Mouse (Mus musculus): ENCODE data around the gene Psmd8.
"Not testable (repeated sequence)": the region's sequence is repeated elsewhere in the genome, so short reads cannot be mapped to it uniquely, and the experiment has no call there.

Gene Psmd8

DNA sequence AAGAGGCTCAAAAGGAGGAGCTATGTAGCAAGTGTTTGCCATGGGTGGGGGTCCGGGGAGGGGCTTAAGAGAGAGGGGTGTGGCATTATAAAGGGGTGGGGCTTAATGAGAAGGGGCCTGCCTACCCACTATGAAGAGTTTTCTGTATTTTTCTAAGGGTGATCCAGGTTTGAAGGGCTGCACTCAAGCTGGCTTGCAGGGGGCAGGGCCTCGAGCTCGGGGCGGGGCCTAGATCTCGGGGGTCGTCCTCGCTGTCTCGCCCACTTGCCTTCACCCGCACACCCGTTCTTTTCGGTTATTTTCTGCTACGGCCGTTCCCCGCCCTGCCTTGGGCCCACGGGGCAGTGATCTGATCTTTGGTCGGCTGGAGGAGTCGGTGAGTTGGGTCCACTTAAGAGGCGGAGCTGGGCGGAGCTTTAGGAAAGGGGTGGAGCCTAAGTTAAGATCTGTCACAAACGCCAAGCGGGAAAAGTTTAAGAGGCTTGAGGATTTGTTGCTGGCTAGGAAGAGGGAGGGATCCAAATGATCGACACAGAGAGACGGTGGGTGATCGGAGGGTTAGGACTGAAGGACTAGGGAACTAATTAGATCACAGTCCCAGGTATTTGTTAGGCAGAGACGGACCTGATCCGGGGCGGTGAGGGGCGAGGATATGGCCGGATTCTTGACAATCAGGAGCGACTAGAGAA lies 10.3 kb downstream of the Psmd8 start, which contains the start of the genes Ggn and Spred3:
Gene Ggn, plus strand, starts transcription at position 145 of the 689 bp plus-strand sequence.
Gene Spred3, minus strand, starts transcription at position 346 of the 689 bp plus-strand sequence.
- peak; percentile 94 for DNase-seq

DNA sequence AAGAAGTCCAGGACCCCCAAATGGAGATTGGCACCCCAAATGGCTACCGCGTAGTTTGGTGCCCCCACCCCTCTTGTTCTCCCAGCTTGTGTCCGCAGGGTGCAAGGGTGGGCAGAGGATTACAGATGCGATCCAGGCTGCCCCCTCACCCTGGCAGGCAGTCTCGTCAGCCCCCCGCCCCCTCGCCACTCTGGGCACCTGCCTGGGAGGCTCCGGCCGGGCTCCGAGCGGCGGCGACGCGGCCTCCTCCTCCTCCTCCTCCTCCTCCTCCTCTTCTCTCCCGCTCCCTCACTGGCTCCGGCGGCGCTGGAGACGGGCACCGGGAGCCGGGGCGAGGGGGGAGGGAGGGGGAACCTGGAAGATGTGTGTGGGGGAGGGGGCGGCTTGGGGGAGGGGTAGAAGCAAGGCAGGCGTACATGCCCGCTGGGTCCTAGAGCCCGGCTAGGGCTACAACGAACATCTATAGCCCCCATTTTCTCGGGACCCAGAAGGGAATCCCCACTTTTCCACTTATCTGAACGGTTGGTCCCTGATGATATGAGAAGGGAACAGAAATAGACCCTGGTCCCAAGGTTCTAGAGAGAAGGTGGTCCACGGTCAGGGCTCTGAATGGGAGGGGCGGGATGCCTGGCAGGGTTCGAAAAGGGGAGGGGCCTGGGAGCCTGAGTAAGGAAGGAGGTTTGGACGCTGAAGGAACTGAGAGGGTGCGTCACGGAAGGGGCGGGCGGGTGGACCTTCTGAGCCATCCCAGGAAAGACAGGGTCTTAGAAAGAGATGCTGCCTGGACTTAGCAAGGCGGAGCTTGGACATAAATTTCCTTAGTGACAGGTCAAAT lies 11.1 kb downstream of the Psmd8 start:
- DNase-seq, result peak; percentile 73

GRCm38 (mm10) chr7:29168791-29169230 lies 11.7 kb downstream of the Psmd8 start:
- DNase-seq, result no peak

GRCm38 (mm10) chr7:29168121-29168695 lies 12.3 kb downstream of the Psmd8 start:
- no peak for DNase-seq

- no peak for DNase-seq
Measured at GRCm38 (mm10) chr7:29167656-29168055, 12.8 kb downstream of the Psmd8 start.

GRCm38 (mm10) chr7:29162750-29163525 lies 17.6 kb downstream of the Psmd8 start:
- peak; percentile 79 for DNase-seq

- DNase-seq, result no peak
Measured at GRCm38 (mm10) chr7:29162294-29162693, 18.2 kb downstream of the Psmd8 start.

GRCm38 (mm10) chr7:29158264-29158663 lies 22.2 kb downstream of the Psmd8 start:
- no peak for DNase-seq

DNA sequence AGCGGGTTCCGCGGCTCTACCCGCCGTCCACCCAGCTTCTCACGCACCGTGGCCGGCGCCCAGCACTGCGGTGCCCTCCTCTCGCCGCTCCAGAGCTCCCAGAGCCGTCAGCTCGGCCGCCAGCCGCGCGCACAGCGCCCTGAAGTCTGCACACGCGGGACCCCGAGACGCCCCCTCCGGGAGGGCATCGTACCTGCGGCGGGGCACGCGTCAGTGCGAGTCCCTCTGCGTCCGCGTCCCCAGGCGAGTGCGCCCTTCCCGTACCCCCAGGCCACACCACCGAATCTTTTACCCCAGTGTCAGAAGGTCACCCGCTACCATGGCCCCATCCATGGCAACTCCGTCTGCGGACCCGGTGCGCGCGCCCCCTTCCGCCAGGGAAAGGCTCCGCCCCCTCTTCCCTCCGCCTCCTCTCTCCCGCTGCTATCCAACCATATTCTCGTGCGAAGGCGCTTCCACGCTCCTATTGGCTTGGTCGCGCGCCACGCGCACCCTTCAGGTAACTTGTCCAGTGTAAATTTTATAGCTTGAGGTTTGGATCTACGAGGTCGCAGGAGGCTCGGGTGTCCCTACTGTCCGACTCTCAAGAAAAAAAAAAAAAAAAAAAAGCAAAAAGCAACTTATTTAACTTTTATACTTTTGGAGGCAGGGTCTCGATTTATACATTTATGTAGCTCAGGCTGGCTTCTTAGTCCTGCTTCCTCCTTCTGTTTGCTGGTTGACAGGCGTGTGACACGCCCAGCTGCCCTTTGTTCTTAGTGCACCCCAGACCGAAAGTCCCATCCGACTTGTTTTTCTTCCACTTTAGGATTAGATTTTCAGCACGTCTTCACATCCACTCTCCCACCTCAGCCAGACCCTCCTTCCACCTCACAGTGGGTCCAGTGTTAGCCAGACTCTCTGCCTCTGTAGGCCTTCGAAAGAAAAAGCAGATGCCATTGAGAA lies 24.4 kb downstream of the Psmd8 start, which contains the start of gene Fam98c:
Gene Fam98c, minus strand, starts transcription at position 397 of the 945 bp plus-strand sequence.
- DNase-seq, result peak; percentile 90

DNA sequence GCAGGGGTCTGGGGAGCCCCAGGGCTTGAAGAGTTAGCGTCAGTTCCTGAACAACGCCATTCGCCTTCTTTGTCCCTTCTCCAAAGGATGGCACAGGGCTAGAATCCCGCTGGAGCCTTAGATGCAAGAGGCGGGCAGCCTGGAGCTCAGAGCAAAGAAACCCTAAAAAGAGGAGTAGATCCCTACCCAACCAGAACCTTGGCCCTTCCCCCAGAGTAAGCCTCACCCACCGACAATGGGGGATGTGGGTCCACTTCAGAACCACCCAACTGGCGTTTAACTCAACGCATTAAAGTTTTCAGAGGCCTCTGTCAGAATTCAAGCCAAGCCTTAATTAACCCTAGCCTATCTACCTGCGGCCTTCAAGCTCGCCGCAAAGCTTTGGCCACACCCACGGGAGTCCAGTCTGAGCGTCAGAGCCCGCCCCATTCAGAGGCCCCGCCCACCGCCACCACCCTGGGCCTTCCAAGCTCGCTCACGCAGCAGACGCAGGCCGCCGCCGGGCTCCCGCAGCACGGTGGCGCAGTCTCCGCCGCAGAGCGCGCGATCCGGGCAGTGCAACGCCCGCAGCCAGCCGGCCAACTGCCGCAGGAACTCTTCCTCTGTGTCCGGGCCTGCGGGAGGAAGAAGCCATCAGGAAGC lies 25.2 kb downstream of the Psmd8 start:
- peak; percentile 91 for DNase-seq

GRCm38 (mm10) chr7:29154018-29154720 lies 26.3 kb downstream of the Psmd8 start:
- DNase-seq, result no peak

- no peak for DNase-seq
Measured at GRCm38 (mm10) chr7:29151486-29151885, 29.0 kb downstream of the Psmd8 start.

- DNase-seq, result peak; percentile 65
Measured at GRCm38 (mm10) chr7:29148771-29149170, 31.7 kb downstream of the Psmd8 start.

DNA sequence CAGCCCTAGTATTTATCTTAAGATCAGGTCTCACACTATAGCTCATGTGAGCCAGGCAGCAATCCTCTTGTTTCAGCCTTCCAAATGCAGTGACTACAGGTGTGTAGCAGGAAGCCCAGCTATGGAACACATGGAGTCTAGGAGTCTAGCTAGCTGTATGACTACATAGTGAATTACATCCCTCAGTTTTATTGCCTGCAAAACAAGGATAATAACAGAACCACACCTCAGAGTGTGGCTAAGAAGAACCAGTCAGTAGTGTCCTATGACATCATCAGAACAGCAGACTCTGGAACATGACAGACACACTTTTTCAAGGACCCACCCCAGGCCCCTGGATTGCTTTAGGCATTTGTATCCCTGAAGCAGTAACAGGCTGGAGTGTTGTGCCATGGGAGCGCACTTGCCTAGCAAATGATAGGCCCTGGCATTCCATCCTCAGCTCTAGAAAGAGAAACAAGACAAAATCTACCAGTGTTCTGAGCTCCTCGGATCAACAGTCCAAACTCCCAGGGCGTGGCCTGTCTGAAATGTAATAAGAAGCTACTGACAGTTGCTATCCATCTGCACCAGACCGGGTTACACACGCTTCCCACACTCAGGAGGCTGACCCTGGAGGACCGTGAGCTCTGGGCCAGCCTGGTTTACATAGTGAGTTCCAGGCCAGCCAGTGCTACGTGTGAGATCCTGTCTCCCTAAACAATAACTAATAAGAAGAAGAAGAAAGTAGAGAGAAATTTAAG lies 33.7 kb downstream of the Psmd8 start:
- DNase-seq, result no peak

GRCm38 (mm10) chr7:29144006-29144405 lies 36.5 kb downstream of the Psmd8 start:
- no peak for DNase-seq

DNA sequence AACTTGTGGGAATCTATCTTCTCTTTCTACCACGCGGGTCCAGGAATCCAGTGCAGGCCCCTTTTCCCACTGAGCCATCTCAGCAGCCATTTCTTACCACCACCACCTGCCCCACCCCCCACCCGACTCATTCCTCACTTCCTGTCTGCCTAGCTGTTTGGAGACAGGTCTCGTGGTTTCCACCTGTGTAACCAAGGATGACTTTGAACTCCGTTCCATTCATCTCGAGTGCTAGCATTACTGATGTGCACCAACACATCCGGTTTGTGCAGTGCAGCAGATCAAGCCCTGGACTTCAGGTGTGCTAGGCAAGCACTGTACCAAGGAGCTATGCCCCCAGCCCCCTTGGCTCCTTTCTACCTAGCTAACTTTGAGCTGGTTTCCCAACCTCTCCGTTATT lies 39.1 kb downstream of the Psmd8 start:
- DNase-seq, result no peak

- DNase-seq, result not testable (repeated sequence)
Measured at GRCm38 (mm10) chr7:29139237-29139636, 41.3 kb downstream of the Psmd8 start.

DNA sequence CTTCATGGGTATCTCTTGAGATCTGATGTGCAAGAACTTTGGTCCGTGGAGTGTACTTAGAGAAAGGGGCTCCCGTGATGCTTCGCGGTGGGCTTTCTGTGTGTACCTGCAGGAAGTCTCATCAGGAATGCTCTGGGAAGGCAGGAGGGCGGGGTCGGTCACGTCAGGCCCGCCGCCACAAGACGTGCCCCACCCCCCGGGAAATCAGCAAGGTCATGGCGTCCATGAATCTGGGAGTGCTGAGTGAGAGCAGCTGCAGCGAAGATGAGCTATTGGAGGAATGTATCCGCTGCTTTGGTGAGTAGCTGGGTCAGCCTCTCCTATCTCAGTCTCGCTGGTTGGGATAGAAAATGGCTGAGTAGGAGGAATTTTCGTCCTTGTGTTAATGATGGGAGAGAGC lies 43.1 kb downstream of the Psmd8 start:
- DNase-seq, result no peak

DNA sequence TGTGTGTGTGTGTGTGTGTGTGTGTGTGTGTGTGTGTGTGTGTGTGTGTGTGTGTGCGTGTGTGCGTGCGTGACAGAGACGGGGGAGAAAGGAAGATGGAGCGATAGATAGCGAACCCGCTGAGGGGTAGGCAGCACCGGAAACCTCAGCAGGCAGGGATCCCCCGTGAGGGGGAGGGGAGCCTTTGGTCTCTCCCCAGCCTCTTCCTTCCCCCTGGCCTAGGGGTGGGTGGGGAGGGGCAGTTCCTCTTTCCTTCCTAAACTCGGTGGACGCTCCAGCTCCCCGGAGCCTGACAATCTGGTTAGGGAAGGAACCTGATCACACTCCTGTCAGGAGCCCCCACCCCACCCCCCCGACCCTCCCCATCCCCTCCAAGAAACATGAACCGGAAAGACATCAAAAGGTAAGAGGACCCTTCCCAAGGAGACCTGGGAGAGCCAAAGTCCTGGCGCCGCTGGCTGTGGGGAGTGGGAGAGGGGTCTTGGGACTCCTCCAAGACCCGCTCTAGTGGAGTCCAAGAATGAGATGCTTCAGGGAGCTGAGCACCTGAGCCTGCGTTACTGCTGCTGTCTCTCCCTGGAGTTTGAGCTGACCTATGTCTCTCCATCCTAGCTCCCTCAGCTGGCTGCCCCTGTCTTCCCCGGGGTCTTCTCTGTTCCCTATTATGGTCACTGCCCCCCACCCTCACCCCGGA lies 45.7 kb downstream of the Psmd8 start, which contains the start of gene Rasgrp4:
Gene Rasgrp4, plus strand, starts transcription at position 159 of the 694 bp plus-strand sequence.
- DNase-seq, result no peak

Data from kidney, adult 9 months (tissue).